Mouse (Mus musculus) lung, embryonic 14.5 days (tissue): ENCODE data around the gene Pcgf6. TPM values are rescaled to one million over a fixed set of nuclear protein-coding genes. Genes with fewer than 3 reads are reported as not detected.

Source experiments
- ATAC-seq: fragments of 200-750 bp; cut with Nextera tagmentation; 2 replicates; pipeline ENCODE4 v1.8.0; 2017; ENCODE audit warnings: mild to moderate bottlenecking, moderate TSS enrichment, moderate library complexity; ENCODE audit not compliant: insufficient read depth
- DNase-seq: peaks from one replicate; pipeline ENCODE4 v3.0.0-alpha.2; 2015
- H3K27ac ChIP-seq: fragments of 300-500 bp; sonication (generic); 2 replicates; pipeline ENCODE4 v1.5.1; 2014; ENCODE audit warnings: low read depth, mild to moderate bottlenecking, moderate library complexity
- H3K27me3 ChIP-seq: fragments of 300-500 bp; sonication (generic); 2 replicates; pipeline ENCODE4 v1.6.1; 2014; ENCODE audit warnings: low read length, control low read depth; ENCODE audit not compliant: insufficient read depth
- H3K36me3 ChIP-seq: fragments of 300-500 bp; sonication (generic); 2 replicates; pipeline ENCODE4 v1.6.1; 2014; ENCODE audit warnings: control low read depth; ENCODE audit not compliant: insufficient read depth
- H3K4me1 ChIP-seq: fragments of 300-500 bp; sonication (generic); 2 replicates; pipeline ENCODE4 v1.6.1; 2014; ENCODE audit warnings: antibody characterized with exemption, control low read depth; ENCODE audit not compliant: insufficient read depth
- H3K4me2 ChIP-seq: fragments of 300-500 bp; sonication (generic); 2 replicates; pipeline ENCODE4 v1.6.1; 2014; ENCODE audit warnings: mild to moderate bottlenecking
- H3K4me3 ChIP-seq: fragments of 300-500 bp; sonication (generic); 2 replicates; pipeline ENCODE4 v1.5.1; 2014; ENCODE audit warnings: low read depth, low read length
- H3K9ac ChIP-seq: fragments of 300-500 bp; sonication (generic); 2 replicates; pipeline ENCODE4 v1.6.1; 2014
- H3K9me3 ChIP-seq: fragments of 300-500 bp; sonication (generic); 2 replicates; pipeline ENCODE4 v1.6.1; 2016; ENCODE audit warnings: low read depth, low read length, control low read depth
- CTCF ChIP-seq: IDR thresholded peaks from 2 replicates; pipeline ENCODE4 v1.5.1; 2016; ENCODE audit warnings: antibody characterized with exemption, low read depth
- WGBS: fragments of 180-500 bp; shearing (Covaris S2); extraction: QIAGEN DNeasy Blood & Tissue Kit; methylation state at CpG from one replicate; pipeline ENCODE4 v1.1.7; 2014; 5-methylcytosine and 5-hydroxymethylcytosine counted together
- polyA plus RNA-seq: library from polyadenylated mRNA; unstranded; fragments of >200 nt; fragmentation: Nextera tagmentation; extraction: Ambion mirVana; gene quantifications from 2 replicates; pipeline ENCODE4 v1.2.1, GENCODE M21; 2014

Gene Pcgf6
- polyA plus RNA-seq, 1 experiment from 2014 or later, result 26.7 TPM

DNA sequence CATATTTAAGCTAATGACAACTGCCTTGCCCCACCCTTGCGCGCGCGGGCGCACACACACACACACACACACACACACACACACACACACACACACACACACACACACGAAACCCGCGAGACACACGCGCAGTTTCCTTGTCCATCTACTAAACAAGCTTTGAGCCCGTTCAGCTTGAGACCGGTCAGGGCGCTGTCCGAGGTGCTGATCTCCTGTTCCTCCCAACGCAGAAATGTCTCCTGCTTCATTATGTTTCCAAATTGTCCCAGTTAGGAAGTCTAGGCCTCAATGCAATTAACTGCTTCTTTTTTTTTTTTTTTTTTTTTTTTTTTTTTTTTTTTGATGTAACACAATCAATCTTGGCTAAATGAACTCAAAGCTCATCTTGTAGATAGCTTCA is 34.2 kb downstream of the Pcgf6 start:
- DNase-seq (peak; percentile 95), ATAC-seq (no peak)
- H3K4me3 ChIP-seq, result no peak overlapping the region
- H3K4me2 ChIP-seq, result no peak overlapping the region
- peaks cover 48% of the 10 kb centered on the region for H3K27me3 ChIP-seq
- peaks cover 4% of the 10 kb centered on the region; the same call in 1 of the 2 replicates for H3K4me1 ChIP-seq
- H3K9ac ChIP-seq, result no peak overlapping the region
- H3K27ac ChIP-seq, result no peak overlapping the region
- TF ChIP-seq CTCF, result no peak
- H3K9me3 ChIP-seq, result no peaks in the 10 kb centered on the region
- H3K36me3 ChIP-seq, result no peaks in the 10 kb centered on the region
- 1% methylated on average over 15 of the region's 15 CpGs for WGBS

DNA sequence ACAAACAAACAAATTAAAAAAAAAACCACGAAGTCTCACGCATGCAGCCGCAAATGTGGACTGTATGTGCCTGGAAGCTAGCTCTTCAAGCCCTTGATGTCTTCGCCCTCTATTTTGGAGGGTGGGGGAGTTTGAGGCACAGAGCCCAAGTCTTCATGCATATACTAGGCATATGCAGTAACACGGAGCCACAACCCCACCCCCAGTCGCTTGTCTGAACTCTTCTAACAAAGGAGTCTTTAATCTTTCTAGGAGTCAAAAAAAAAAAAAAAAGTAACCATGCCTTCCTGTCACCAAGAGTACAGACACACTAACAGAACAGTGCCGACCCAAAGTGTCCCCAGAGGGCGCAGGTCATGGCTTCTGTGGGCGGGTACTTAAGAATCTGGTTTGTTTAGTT is 34.7 kb downstream of the Pcgf6 start:
- H3K27me3 ChIP-seq, result peaks cover 49% of the 10 kb centered on the region
- no peak overlapping the region for H3K9ac ChIP-seq
- ATAC-seq, result no peak
- peaks cover 4% of the 10 kb centered on the region; the same call in 1 of the 2 replicates for H3K4me1 ChIP-seq
- 6% methylated on average over 9 of the region's 9 CpGs for WGBS
- no peak for TF ChIP-seq CTCF
- no peak overlapping the region; the same call in 1 of the 2 replicates for H3K4me2 ChIP-seq
- H3K27ac ChIP-seq, result no peak overlapping the region
- H3K9me3 ChIP-seq, result no peaks in the 10 kb centered on the region
- no peaks in the 10 kb centered on the region for H3K36me3 ChIP-seq
- no peak for DNase-seq
- H3K4me3 ChIP-seq, result no peak overlapping the region

GRCm38 (mm10) chr19:47015396-47015795 is 35.3 kb downstream of the Pcgf6 start:
- WGBS, result under 1% methylated on average over 37 of the region's 37 CpGs
- Histone ChIP-seq H3K4me1 (peaks cover 4% of the 10 kb centered on the region; the same call in 1 of the 2 replicates), H3K36me3 (no peaks in the 10 kb centered on the region), H3K9ac (no peak overlapping the region), H3K27me3 (peaks cover 49% of the 10 kb centered on the region), H3K27ac (no peak overlapping the region), H3K4me3 (peak overlapping the region; percentile 46), H3K9me3 (no peaks in the 10 kb centered on the region), H3K4me2 (peak overlapping the region; percentile 79)
- ATAC-seq (no peak; the same call in 1 of the 2 replicates), DNase-seq (no peak)
- no peak for TF ChIP-seq CTCF

DNA sequence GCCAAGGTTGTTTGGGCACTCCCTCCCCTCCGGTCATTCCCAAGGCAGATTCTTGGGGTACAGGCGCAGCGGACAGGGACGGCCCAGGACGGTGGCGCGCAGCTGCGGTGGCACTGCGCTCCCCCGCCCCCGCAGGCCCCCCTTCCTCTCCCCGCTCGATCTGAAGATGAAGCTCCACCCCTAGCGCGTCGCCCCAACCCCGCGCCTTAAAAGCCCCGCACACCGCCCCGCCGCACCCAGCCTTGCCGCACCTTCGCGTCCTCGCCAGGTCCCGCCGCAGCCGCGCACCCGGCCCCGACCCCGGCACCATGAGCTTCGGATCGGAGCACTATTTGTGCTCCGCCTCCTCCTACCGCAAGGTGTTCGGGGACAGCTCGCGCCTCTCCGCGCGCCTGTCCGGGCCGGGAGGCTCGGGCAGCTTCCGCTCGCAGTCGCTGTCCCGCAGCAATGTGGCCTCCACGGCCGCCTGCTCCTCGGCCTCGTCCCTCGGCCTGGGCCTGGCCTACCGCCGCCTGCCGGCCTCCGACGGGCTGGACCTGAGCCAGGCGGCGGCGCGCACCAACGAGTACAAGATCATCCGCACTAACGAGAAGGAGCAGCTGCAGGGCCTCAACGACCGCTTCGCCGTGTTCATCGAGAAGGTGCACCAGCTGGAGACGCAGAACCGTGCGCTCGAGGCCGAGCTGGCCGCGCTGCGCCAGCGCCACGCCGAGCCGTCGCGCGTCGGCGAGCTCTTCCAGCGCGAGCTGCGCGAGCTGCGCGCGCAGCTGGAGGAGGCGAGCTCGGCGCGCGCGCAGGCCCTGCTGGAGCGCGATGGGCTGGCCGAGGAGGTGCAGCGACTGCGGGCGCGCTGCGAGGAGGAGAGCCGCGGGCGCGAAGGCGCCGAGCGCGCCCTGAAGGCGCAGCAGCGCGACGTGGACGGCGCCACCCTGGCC is 36.0 kb downstream of the Pcgf6 start, which contains the start of the genes Ina and Nt5c2:
Gene Ina, plus strand, starts transcription at position 252 of the 935 bp plus-strand sequence.
Gene Nt5c2, minus strand, starts transcription at position 707 of the 935 bp plus-strand sequence.
- Histone ChIP-seq H3K9ac (no peak within 1 kb of the TSS), H3K27ac (no peak within 1 kb of the TSS), H3K4me2 (peak within 1 kb of the TSS; percentile 79), H3K4me3 (peak within 1 kb of the TSS; percentile 46), H3K27me3 (peaks cover 49% of the 10 kb centered on the region), H3K9me3 (no peaks in the 10 kb centered on the region), H3K36me3 (no peaks in the 10 kb centered on the region), H3K4me1 (peaks cover 4% of the 10 kb centered on the region; the same call in 1 of the 2 replicates)
- ATAC-seq (peak; percentile 84), DNase-seq (peak; percentile 94)
- under 1% methylated on average over 121 of the region's 124 CpGs for WGBS
- TF ChIP-seq CTCF, result 0 out of 2 replicates have a peak, but pooled peaks have one; percentile 6

DNA sequence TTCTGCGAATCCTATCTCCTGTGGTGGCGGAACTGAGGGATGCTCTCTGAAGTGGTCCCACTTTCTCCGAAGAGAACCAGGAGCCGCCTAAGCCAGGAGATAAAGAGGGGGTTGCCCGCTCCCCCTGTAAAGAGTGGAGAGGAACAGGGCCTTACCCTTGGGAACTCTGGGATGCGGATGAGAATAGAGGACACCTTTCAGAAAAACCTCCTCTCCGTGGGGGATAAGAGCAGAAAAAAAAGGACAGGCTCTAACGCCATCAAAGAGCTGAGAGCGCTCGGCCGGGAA is 36.6 kb downstream of the Pcgf6 start:
- Histone ChIP-seq H3K36me3 (no peaks in the 10 kb centered on the region), H3K9me3 (no peaks in the 10 kb centered on the region), H3K27me3 (peaks cover 49% of the 10 kb centered on the region), H3K4me1 (peaks cover 4% of the 10 kb centered on the region; the same call in 1 of the 2 replicates), H3K9ac (no peak overlapping the region), H3K4me2 (peak overlapping the region; percentile 79), H3K27ac (no peak overlapping the region), H3K4me3 (peak overlapping the region; percentile 46)
- WGBS, result 1% methylated on average over 11 of the region's 11 CpGs
- no peak for DNase-seq
- ATAC-seq, result no peak
- TF ChIP-seq CTCF, result no peak

DNA sequence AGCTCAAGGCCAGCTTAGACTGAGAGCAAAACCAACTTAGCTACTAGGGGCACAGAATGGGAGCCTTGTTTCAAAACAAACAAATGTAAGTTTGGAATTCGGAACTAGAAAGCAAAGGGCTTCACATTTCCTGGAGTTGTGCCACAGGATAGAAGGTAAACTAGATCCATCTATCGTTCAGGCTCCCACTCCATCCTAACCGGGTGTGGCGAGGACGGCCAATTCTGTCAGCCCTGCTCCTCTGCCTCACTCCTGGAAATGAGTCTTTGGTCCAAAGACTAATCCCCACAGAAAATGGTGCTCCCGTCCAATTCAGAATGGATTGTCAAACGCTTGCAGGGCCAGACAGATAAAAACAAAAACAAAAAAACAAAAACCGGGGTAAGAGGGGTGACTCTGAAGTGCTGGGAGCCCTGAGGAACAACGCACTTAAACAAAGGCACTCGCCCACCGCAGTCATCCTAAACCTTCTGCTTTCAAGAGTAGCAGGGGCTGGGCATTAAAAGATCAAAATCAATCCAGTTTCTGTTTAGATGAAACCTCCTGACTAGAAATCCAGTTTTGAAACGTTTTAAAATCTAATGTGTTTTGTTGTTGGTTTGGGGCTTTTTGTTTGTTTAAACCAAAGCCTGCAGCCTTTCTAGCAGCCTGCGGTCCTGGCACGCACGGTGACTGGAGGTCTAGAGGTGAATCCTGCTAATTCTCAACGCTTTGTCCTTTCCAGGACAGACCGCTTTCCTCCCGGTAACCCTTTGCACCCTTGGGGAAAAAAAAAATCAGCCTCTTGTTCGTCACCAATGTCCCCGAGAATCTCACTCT is 37.2 kb downstream of the Pcgf6 start:
- Histone ChIP-seq H3K27me3 (peaks cover 49% of the 10 kb centered on the region), H3K9ac (no peak overlapping the region), H3K36me3 (no peaks in the 10 kb centered on the region), H3K27ac (no peak overlapping the region), H3K4me3 (no peak overlapping the region; the same call in 1 of the 2 replicates), H3K4me1 (peaks cover 4% of the 10 kb centered on the region; the same call in 1 of the 2 replicates), H3K4me2 (no peak overlapping the region), H3K9me3 (no peaks in the 10 kb centered on the region)
- ATAC-seq, result no peak
- 10% methylated on average over 20 of the region's 20 CpGs for WGBS
- TF ChIP-seq CTCF, result no peak
- no peak for DNase-seq
